In genomic region chr3:69598261-69599165, GRCm38 (mm10) we compare ENCODE assay signal across 8 mouse cellular contexts. TPM values are rescaled to one million over a fixed set of nuclear protein-coding genes. Genes with fewer than 3 reads are reported as not detected.
A peak's percentile ranks its signal among the peaks of the same experiment; 100 is the strongest.
DNase-seq lines count a peak whose midpoint lies in the region; ATAC-seq lines count a peak whose summit lies in the region.

Gene B3galnt1, minus strand, starts transcription at chr3:69598960.

- H3K36me3 ChIP-seq in hindbrain, embryonic 14.5 days (replicated peaks; ENCODE audit: control insufficient read depth, insufficient read depth) = no peaks in the 10 kb centered on the region; the same call in 1 of the 2 replicates

- H3K9me3 ChIP-seq in hindbrain, embryonic 14.5 days (ENCODE audit: control insufficient read depth, low read length) = no peaks in the 10 kb centered on the region

- peaks cover 33% of the 10 kb centered on the region for H3K4me1 ChIP-seq in hindbrain, embryonic 14.5 days (replicated peaks; ENCODE audit: control insufficient read depth, insufficient read depth, low read length)

- peak; percentile 51 to 57 for DNase-seq in adrenal gland, adult 18-20 months (ENCODE audit: low spot score in 2 of 2)
- DNase-seq in cerebellum, postnatal 25 days = peak; percentile 79 to 82
- DNase-seq in gastrocnemius, adult 18-20 months (ENCODE audit: low spot score) = peak; percentile 38
- DNase-seq in hindbrain, embryonic 14.5 days (ENCODE audit: low spot score) = peak; percentile 85
- DNase-seq in left cerebral cortex, adult 18-20 months (ENCODE audit: low spot score in 2 of 2) = peak; percentile 52 to 67
- peak; percentile 59 for DNase-seq in lung, postnatal 36 days
- DNase-seq in right cerebral cortex, adult 18-20 months = peak; percentile 60
- DNase-seq in thymus, postnatal 25 days = no peak

- H3K9ac ChIP-seq in hindbrain, embryonic 14.5 days = peak within 1 kb of the TSS; percentile 82

- peak; percentile 86 for ATAC-seq in hindbrain, embryonic 14.5 days (ENCODE audit: low FRiP score)

- peak within 1 kb of the TSS; percentile 64 for H3K4me2 ChIP-seq in hindbrain, embryonic 14.5 days (replicated peaks)

- WGBS in hindbrain, embryonic 14.5 days = under 1% methylated on average over 62 of the region's 99 CpGs

- H3K27ac ChIP-seq in hindbrain, embryonic 14.5 days = peak within 1 kb of the TSS; percentile 83

- H3K4me3 ChIP-seq in hindbrain, embryonic 14.5 days (replicated peaks; ENCODE audit: low read length) = peak within 1 kb of the TSS; percentile 87

- no peaks in the 10 kb centered on the region for H3K27me3 ChIP-seq in hindbrain, embryonic 14.5 days (ENCODE audit: control insufficient read depth, insufficient read depth, low read length)

RNA-seq across cellular contexts. Expression of gene B3galnt1, which starts in this region (rescaled TPM):
- total RNA-seq in adrenal gland, adult 18-20 months (2021) = 10 to 100 TPM; 12.8 to 13.1 TPM
- 1 to 10 TPM; 1.2 to 2.1 TPM for total RNA-seq in gastrocnemius, adult 18-20 months (2021)
- polyA plus RNA-seq in hindbrain, embryonic 14.5 days (2014; fragmentation: Nextera tagmentation; extraction: Ambion mirVana) = 109 and 121 TPM in 2 replicates
- total RNA-seq in left cerebral cortex, adult 18-20 months (2021) = 10 to 100 TPM; 53.3 to 55.7 TPM

Comparison
In these comparisons a context has a peak if more than half of its experiments do, and no peak if none do; other contexts are left out.
1. RNA of gene B3galnt1 (total RNA-seq): 53.3 to 55.7 TPM in left cerebral cortex, adult 18-20 months and 12.8 to 13.1 TPM in adrenal gland, adult 18-20 months; 1.2 to 2.1 TPM in gastrocnemius, adult 18-20 months; every median in the first group is over 4 times any median in the second.